Mouse (Mus musculus) cerebellum, adult 2 months (tissue): ENCODE results near the gene Slc25a19.

ENCODE experiments used
- CTCF ChIP-seq: fragments of 200-500 bp; IDR thresholded peaks from 2 replicates; pipeline ENCODE4 v1.5.1; 2011; ENCODE audit warnings: low read depth, mild to moderate bottlenecking, control low read depth, low read length, moderate library complexity, borderline replicate concordance; ENCODE audit not compliant: insufficient read depth
- POLR2A ChIP-seq: fragments of 200-500 bp; IDR thresholded peaks from 2 replicates; pipeline ENCODE4 v1.6.1; 2011; ENCODE audit warnings: low read length, control low read depth, borderline replicate concordance; ENCODE audit not compliant: insufficient read depth

- TF ChIP-seq CTCF (no peak), POLR2A (no peak)
These were observed 26.9 kb downstream of the Slc25a19 start for GRCm38 (mm10) chr11:115601174-115601573.
